Mouse (Mus musculus): ENCODE measurements at regions not wholly inside any gene's neighbourhood (a gene's known extent, or its start where the extent isn't known, plus 50 kb on each side); places are given as distances from the start of the nearest gene placed in this dataset.

DNA sequence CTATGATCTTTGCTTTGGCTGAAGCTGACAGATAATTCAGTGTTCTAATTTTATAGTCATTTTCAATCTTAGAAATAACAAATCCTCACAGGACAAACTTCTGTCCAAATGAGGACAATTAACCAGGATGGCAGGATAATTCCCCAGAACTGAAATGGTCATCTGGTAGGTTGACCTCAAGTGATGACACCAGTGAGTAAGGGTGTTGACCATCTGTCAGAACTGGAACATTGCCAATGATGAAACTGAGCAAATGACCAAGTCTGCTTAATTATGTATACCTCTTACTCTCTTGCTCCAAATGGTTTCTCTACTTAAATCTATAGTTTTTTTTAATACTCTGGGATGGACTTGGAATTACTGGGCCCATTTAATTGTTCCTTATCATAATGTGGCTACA is 1336.9 kb upstream of the Tenm3 start:
- no peak for TF ChIP-seq POLR2A (IDR thresholded peaks at IDR 0.05; ENCODE audit: insufficient read length, low read depth)
- TF ChIP-seq USF1 (IDR thresholded peaks at IDR 0.05; ENCODE audit: low read depth): no peak
- TF ChIP-seq MAX (IDR thresholded peaks at IDR 0.05; ENCODE audit: low read depth): no peak
- no peak for TF ChIP-seq POLR2AphosphoS2 (IDR thresholded peaks at IDR 0.05; ENCODE audit: insufficient read length, low read depth)
- no peak for TF ChIP-seq TCF12 (IDR thresholded peaks at IDR 0.05; ENCODE audit: insufficient read depth, poor library complexity, severe bottlenecking)
- no peak for TF ChIP-seq MYOD1 (IDR thresholded peaks at IDR 0.05; ENCODE audit: control insufficient read depth in 1 of 3, insufficient read length in 2 of 3, low read depth in 2 of 3)
